ENCODE assay signal across 25 mouse cellular contexts in the genomic region with DNA sequence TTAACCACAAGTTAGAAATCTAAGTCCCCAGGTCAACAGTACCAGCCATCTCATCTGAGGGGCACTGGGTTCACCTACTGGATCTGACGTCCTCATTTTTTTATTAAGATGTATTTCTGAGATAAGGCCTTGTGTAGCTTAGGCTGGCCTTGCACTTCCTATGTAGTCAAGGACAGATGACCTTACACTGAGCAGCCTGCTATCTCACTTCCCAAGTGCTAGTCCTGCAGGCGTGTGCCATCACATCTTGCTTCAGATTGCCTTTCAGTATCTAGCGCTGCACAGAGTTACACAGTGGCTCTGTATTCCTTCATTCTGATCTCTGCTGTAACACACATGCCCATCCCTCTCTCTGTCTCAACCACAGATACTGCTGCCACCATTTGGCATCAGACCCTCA. TPM values are rescaled to one million over a fixed set of nuclear protein-coding genes. Genes with fewer than 3 reads are reported as not detected.
"Had no signal": no experiment of that assay in that cellular context is flagged by ENCODE, and none has a peak within 500 bp of the region (broad histone marks: within the 10 kb centered on the region; RNA-seq: fewer than 3 reads in every experiment).

No protein-coding gene starts in this region.

- DNase-seq: cerebellum, postnatal 10 days; cerebellum, postnatal 14 days; cerebellum, postnatal 25 days; cerebellum, postnatal 36 days; embryo, embryonic 11 days; forebrain, postnatal 0 days; gastrocnemius, adult 2 months; gastrocnemius, postnatal 10 days; gastrocnemius, postnatal 14 days; gastrocnemius, postnatal 25 days; gastrocnemius, postnatal 36 days; heart, adult 18-20 months; heart, adult 2 months had no signal

RNA-seq across cellular contexts. Expression of a gene that starts 16.0 kb away (rescaled TPM):
- total RNA-seq: common myeloid progenitor, adult 5-6 weeks; gastrocnemius, adult 18-20 months; gastrocnemius, adult 2 months; gastrocnemius, adult 8-10 months; gastrocnemius, postnatal 10 days; gastrocnemius, postnatal 14 days; gastrocnemius, postnatal 25 days; gastrocnemius, postnatal 36 days; gastrocnemius, postnatal 4 days; heart, adult 18-20 months; heart, adult 2 months; heart, adult 8-10 months had no signal
- polyA plus RNA-seq: erythroblast, embryonic 14.5 days; heart, adult 2 months had no signal

RNA-seq across cellular contexts. Expression of a gene that starts 27.1 kb away (rescaled TPM):
- total RNA-seq: common myeloid progenitor, adult 5-6 weeks; gastrocnemius, adult 18-20 months; gastrocnemius, adult 2 months; gastrocnemius, adult 8-10 months; gastrocnemius, postnatal 10 days; gastrocnemius, postnatal 14 days; gastrocnemius, postnatal 25 days; gastrocnemius, postnatal 36 days; gastrocnemius, postnatal 4 days; granulocyte monocyte progenitor cell, adult 5-6 weeks; heart, adult 18-20 months; heart, adult 2 months; heart, adult 8-10 months had no signal
- polyA plus RNA-seq: embryonic facial prominence, embryonic 11.5 days; embryonic facial prominence, embryonic 12.5 days; embryonic facial prominence, embryonic 14.5 days; erythroblast, embryonic 14.5 days; heart, embryonic 10.5 days; heart, embryonic 11.5 days had no signal
